Mouse (Mus musculus): Measurements from ENCODE around the gene Acox3. TPM values are rescaled to one million over a fixed set of nuclear protein-coding genes. Genes with fewer than 3 reads are reported as not detected.
A peak's percentile ranks its signal among the peaks of the same experiment; 100 is the strongest.

Gene Acox3
- total RNA-seq, 2 experiments from 2014 or later = 64.0 TPM

- peak; percentile 100 for ATAC-seq (ENCODE audit: poor library complexity, severe bottlenecking)
These were observed 7.9 kb upstream of the Acox3 start, which contains the start of gene Trmt44 for GRCm38 (mm10) chr5:35574653-35575599. TSS of gene Trmt44 (minus strand) at chr5:35575070.

- ATAC-seq (ENCODE audit: poor library complexity, severe bottlenecking) = no peak
These were observed 6.3 kb upstream of the Acox3 start for GRCm38 (mm10) chr5:35576409-35577020.

- ATAC-seq (ENCODE audit: poor library complexity, severe bottlenecking) = no peak
These were observed 4.4 kb upstream of the Acox3 start for GRCm38 (mm10) chr5:35578411-35578810.

- no peak for ATAC-seq (ENCODE audit: poor library complexity, severe bottlenecking)
These were observed 3.5 kb upstream of the Acox3 start for GRCm38 (mm10) chr5:35579247-35579893.

GRCm38 (mm10) chr5:35580156-35580922 is 2.5 kb upstream of the Acox3 start:
- ATAC-seq (ENCODE audit: poor library complexity, severe bottlenecking) = no peak

GRCm38 (mm10) chr5:35583221-35583783 is 462 bp downstream of the Acox3 start:
- ATAC-seq (ENCODE audit: poor library complexity, severe bottlenecking) = peak; percentile 69

GRCm38 (mm10) chr5:35584259-35584658 is 1.4 kb downstream of the Acox3 start:
- peak; percentile 41 for ATAC-seq (ENCODE audit: poor library complexity, severe bottlenecking)

- no peak for ATAC-seq (ENCODE audit: poor library complexity, severe bottlenecking)
These were observed 8.7 kb downstream of the Acox3 start for GRCm38 (mm10) chr5:35591497-35591896.

GRCm38 (mm10) chr5:35592081-35592736 is 9.4 kb downstream of the Acox3 start:
- ATAC-seq (ENCODE audit: poor library complexity, severe bottlenecking) = peak; percentile 33; the same call in 1 of the 2 replicates

GRCm38 (mm10) chr5:35592824-35593223 is 10.0 kb downstream of the Acox3 start:
- ATAC-seq (ENCODE audit: poor library complexity, severe bottlenecking) = no peak

- ATAC-seq (ENCODE audit: poor library complexity, severe bottlenecking) = no peak
These were observed 10.4 kb downstream of the Acox3 start for GRCm38 (mm10) chr5:35593272-35593671.

GRCm38 (mm10) chr5:35594768-35595167 is 11.9 kb downstream of the Acox3 start:
- ATAC-seq (ENCODE audit: poor library complexity, severe bottlenecking) = no peak

GRCm38 (mm10) chr5:35595706-35596105 is 12.9 kb downstream of the Acox3 start:
- ATAC-seq (ENCODE audit: poor library complexity, severe bottlenecking) = peak; percentile 85

- ATAC-seq (ENCODE audit: poor library complexity, severe bottlenecking) = no peak
These were observed 13.6 kb downstream of the Acox3 start for GRCm38 (mm10) chr5:35596169-35597160.

GRCm38 (mm10) chr5:35600233-35600632 is 17.4 kb downstream of the Acox3 start:
- no peak for ATAC-seq (ENCODE audit: poor library complexity, severe bottlenecking)

- no peak for ATAC-seq (ENCODE audit: poor library complexity, severe bottlenecking)
These were observed 18.7 kb downstream of the Acox3 start for GRCm38 (mm10) chr5:35601526-35601925.

GRCm38 (mm10) chr5:35605355-35605754 is 22.5 kb downstream of the Acox3 start:
- ATAC-seq (ENCODE audit: poor library complexity, severe bottlenecking) = no peak

GRCm38 (mm10) chr5:35606800-35607199 is 24.0 kb downstream of the Acox3 start:
- ATAC-seq (ENCODE audit: poor library complexity, severe bottlenecking) = no peak

- no peak for ATAC-seq (ENCODE audit: poor library complexity, severe bottlenecking)
These were observed 24.9 kb downstream of the Acox3 start for GRCm38 (mm10) chr5:35607784-35608183.
